In genomic region chr6:116228785-116229525, GRCm38 (mm10) we compare ENCODE assay signal across 9 mouse cellular contexts. TPM values are rescaled to one million over a fixed set of nuclear protein-coding genes. Genes with fewer than 3 reads are reported as not detected.
DNase-seq lines count a peak whose midpoint lies in the region; TF ChIP-seq lines count a peak whose summit lies in the region.
"Had no signal": no experiment of that assay in that cellular context is flagged by ENCODE, and none has a peak within 500 bp of the region (broad histone marks: within the 10 kb centered on the region; RNA-seq: fewer than 3 reads in every experiment).

No protein-coding gene starts in this region.

- no peak for TF ChIP-seq POLR2A in lung, adult 2 months (IDR thresholded peaks at IDR 0.05; ENCODE audit: borderline replicate concordance, extremely low read depth, low read depth, low read length)

- no peak overlapping the region for H3K4me3 ChIP-seq in lung, adult 2 months (replicated peaks; ENCODE audit: extremely low read depth, low read depth, low read length)
- H3K4me3 ChIP-seq: limb, embryonic 15.5 days had no signal

- WGBS in lung, adult 2 months = 54% methylated on average over 12 of the region's 12 CpGs

- peak; percentile 58 for DNase-seq in CD4-positive helper T cell, adult 2 months (ENCODE audit: low read depth, low spot score)
- peak; percentile 63 for DNase-seq in R1 (ENCODE audit: low read depth, low spot score)
- peak; percentile 76 to 83 for DNase-seq in cerebellum, postnatal 14 days
- peak; percentile 69 for DNase-seq in gastrocnemius, postnatal 10 days
- DNase-seq in layer of hippocampus, adult 11-12 months (ENCODE audit: low spot score) = peak; percentile 83
- DNase-seq in lung, adult 2 months = peak; percentile 64
- peak; percentile 32 for DNase-seq in retina, postnatal 7 days (ENCODE audit: low read depth, low spot score)
- peak; percentile 70 for DNase-seq in urinary bladder, postnatal 14 days (ENCODE audit: low spot score)

- TF ChIP-seq CTCF in lung, adult 2 months (IDR thresholded peaks at IDR 0.05; ENCODE audit: insufficient read depth, low read length) = peak; percentile 98

- H3K4me1 ChIP-seq in lung, adult 2 months (ENCODE audit: control insufficient read depth, insufficient read depth, low read length) = no peaks in the 10 kb centered on the region
- H3K4me1 ChIP-seq: limb, embryonic 15.5 days had no signal

RNA-seq across cellular contexts. Expression of gene Washc2, which starts 21.1 kb away (rescaled TPM):
- total RNA-seq in gastrocnemius, postnatal 10 days (2021) = 10 to 100 TPM; 27.3 to 33.9 TPM
- polyA plus RNA-seq in lung, adult 2 months (2012; rRNA removed) = 51.9 and 53.0 TPM in 2 replicates

RNA-seq across cellular contexts. Expression of gene Zfand4, which starts 35.1 kb away (rescaled TPM):
- total RNA-seq in gastrocnemius, postnatal 10 days (2021) = 1 to 10 TPM; 1.6 to 2.6 TPM
- polyA plus RNA-seq in lung, adult 2 months (2012; rRNA removed) = 0.32 and 0.89 TPM in 2 replicates

RNA-seq across cellular contexts. Expression of gene Tmcc1, which starts 35.7 kb away (rescaled TPM):
- 10 to 100 TPM; 26.4 to 29.4 TPM for total RNA-seq in gastrocnemius, postnatal 10 days (2021)
- polyA plus RNA-seq in lung, adult 2 months (2012; rRNA removed) = 10.5 and 16.0 TPM in 2 replicates

Comparison
In these comparisons a context has a peak if more than half of its experiments do, and no peak if none do; other contexts are left out.
1. DNase-seq: peak in every context shown above with its lines; median percentile 83 in layer of hippocampus, adult 11-12 months; 80 in cerebellum, postnatal 14 days; 70 in urinary bladder, postnatal 14 days; 69 in gastrocnemius, postnatal 10 days; 64 in lung, adult 2 months; 63 in R1; 58 in CD4-positive helper T cell, adult 2 months; 32 in retina, postnatal 7 days.